Mouse (Mus musculus): ENCODE data around the gene Pck1.

Pck1 gene

DNA sequence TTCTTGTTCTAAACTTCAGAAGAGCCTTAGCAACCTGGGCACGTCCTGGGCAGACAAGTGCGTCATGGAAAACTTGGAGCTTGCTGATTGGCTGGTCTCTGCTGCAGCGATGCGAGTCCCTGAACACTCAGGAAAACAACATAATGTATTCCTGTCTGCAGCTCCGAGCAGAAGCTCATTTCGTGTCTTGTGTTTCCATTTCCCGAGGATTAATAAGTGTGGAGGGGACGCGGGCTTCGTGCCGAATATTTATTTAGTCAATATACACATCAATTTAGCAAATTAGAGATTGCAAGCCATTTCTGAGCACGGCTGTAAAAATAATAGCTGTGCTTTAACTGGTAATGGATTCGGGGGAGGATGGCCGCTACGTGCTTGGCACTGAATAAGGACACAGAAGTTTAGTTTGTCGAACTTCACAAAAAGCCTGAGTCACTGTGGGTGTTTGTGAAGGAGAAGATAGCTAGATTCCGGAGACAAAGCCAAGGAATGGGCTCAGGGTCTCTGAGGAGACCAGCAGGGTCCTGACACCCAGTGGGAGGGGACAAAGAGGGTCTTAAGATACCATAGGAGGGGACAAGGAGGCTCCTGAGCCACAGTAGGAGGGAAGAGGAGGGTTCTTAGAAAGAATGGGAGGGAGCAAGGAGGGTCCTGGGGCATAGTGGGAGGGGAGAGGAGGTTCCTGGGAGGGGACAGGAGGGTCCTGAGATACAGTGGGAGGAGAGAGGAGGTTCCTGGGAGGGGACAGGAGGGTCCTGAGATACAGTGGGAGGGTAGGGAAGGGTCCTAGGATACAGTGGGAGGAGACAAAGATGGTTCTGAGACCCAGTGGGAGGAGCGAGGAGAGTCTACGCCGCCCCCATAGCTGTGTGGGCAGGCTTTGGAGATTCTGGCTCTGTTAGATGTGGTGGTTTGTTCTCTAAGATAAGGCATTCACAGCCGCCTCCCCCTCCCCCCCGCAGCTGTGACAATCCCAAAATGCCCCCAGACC, 21.0 kb downstream of the Pck1 start:
- DNase-seq (ENCODE audit: low spot score) = peak; percentile 16

- no peak for DNase-seq (ENCODE audit: low spot score)
Measured at GRCm38 (mm10) chr2:173174569-173174968, 21.7 kb downstream of the Pck1 start.

- DNase-seq (ENCODE audit: low spot score) = no peak
Measured at GRCm38 (mm10) chr2:173175703-173176102, 22.9 kb downstream of the Pck1 start.

GRCm38 (mm10) chr2:173177481-173177880, 24.6 kb downstream of the Pck1 start:
- DNase-seq (ENCODE audit: low spot score) = peak; percentile 0

DNA sequence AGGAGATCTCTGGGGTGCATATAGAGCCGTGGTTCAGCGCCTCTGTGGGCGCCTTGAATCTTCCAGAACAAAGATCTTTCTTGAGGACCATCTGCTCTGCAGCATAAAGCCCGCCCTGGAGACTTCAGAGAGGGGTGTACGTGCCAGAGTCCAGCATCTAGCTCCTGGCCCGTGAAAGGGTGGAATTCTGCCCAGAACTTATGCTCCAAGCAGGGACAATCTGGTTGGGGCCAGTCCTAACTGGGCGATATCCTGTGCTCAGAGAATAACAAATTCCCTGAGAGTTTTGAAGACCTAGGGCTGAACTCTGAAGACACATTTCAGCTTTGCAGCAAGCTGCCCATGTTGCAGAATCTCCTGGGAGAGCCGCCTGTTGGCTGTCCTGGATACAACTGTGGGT, 25.1 kb downstream of the Pck1 start:
- no peak for DNase-seq (ENCODE audit: low spot score)

- DNase-seq (ENCODE audit: low spot score) = no peak
Measured at GRCm38 (mm10) chr2:173179046-173179445, 26.2 kb downstream of the Pck1 start.

- no peak for DNase-seq (ENCODE audit: low spot score)
Measured at GRCm38 (mm10) chr2:173180026-173180425, 27.2 kb downstream of the Pck1 start.

DNA sequence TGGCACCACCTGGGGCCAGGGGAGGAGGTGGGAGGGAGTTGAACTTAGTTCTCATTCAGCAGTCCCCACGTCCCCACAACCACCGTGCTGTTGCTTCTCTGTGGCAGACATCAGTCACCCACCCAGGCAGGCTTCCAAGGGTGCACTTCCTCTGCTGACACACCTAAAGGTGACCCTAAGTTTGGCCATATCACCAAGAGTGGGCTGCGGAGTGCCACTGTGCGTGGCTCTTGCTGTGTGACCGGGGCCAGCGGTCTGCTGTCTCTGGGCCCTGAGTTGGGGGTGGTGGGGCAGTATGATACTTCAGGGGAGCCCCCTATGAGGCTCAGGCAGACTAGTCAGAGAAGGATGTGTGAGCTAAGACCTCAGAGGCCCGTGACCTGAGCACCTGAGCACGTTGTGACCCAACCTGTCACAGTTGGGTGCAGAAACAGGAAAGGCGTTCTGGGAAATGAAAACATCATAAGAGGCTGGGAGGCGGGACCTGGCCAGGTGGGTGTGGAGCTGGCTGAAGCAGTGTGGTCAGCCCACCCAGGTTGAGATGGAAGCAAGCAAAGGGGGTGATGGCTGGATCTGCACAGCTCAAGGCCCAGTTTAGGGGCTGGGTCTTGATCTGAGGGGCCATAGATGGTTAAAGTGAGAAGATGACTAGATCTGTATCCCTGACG, 28.0 kb downstream of the Pck1 start:
- no peak for DNase-seq (ENCODE audit: low spot score)

DNA sequence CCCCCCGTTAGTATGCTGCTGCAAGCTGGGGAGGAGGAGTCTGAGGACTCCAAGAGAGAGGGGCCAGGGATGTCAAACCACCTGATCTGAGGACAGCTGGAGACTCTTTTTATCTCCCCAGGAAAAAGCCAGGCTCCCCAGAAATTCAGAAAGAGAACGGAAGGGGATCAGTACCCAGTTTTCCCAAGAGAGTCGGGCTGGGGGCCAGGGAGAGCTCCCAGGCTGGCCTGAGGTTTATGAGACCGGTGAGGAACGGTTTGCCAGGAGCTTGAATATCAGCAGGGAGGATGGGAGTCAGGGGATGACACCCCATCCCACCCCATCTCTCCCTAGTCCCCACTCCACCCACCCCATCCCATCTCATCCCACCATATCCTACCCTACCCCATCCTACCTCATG, 28.6 kb downstream of the Pck1 start:
- DNase-seq (ENCODE audit: low spot score) = no peak

GRCm38 (mm10) chr2:173181901-173182300, 29.1 kb downstream of the Pck1 start:
- DNase-seq (ENCODE audit: low spot score) = no peak

GRCm38 (mm10) chr2:173182796-173183195, 29.9 kb downstream of the Pck1 start:
- no peak for DNase-seq (ENCODE audit: low spot score)

DNA sequence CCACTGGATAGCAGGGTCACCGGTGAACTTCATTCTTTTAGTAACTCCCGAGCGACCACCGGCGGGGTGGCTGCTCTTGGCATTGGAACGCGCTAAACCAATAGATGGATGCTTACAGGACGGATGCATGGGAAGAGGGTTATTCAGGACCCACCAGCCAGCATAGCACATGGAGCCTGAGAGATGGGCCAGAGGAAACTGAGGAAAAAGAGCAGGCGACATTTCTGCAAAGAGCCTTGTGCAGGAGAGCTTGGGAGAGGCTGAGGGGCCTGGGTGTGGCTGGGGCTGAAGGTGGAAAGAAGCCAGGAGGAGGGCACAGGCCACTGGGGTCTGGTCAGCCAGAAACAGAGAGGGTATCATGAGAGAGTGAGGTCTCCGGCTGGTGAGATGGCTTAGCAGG, 30.5 kb downstream of the Pck1 start:
- no peak for DNase-seq (ENCODE audit: low spot score)

DNA sequence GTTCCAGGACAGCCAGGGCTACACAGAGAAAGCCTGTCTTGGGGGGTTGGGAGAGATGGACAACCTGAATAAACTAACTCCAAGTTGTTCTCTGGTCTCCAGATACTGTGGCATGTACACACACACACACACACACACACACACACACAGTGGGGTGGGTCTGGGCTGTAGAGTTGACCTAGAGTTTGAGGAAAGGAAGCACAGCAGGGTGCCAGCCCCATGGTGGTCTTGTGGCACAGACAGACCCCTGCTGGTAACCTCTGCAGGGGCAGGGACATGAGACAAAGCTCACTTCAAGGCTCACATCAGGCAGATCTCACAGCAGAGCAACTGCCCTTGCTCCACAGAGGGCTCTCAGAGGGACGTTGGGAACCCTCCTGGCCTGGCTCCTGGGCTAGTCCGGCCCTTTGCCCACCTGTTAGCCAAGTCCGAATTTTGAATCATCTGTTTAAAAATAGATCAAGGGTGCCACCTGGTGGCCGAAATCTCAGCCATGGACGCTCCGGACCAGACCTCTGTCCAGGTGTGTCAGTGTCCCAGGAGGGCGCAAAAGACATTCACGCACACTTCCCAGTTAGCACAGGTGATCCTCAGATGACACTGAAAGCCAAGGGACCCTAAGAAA, 31.1 kb downstream of the Pck1 start:
- DNase-seq (ENCODE audit: low spot score) = no peak

- no peak for DNase-seq (ENCODE audit: low spot score)
Measured at GRCm38 (mm10) chr2:173184475-173185080, 31.7 kb downstream of the Pck1 start.

- DNase-seq (ENCODE audit: low spot score) = no peak
Measured at GRCm38 (mm10) chr2:173185282-173185681, 32.4 kb downstream of the Pck1 start.

DNA sequence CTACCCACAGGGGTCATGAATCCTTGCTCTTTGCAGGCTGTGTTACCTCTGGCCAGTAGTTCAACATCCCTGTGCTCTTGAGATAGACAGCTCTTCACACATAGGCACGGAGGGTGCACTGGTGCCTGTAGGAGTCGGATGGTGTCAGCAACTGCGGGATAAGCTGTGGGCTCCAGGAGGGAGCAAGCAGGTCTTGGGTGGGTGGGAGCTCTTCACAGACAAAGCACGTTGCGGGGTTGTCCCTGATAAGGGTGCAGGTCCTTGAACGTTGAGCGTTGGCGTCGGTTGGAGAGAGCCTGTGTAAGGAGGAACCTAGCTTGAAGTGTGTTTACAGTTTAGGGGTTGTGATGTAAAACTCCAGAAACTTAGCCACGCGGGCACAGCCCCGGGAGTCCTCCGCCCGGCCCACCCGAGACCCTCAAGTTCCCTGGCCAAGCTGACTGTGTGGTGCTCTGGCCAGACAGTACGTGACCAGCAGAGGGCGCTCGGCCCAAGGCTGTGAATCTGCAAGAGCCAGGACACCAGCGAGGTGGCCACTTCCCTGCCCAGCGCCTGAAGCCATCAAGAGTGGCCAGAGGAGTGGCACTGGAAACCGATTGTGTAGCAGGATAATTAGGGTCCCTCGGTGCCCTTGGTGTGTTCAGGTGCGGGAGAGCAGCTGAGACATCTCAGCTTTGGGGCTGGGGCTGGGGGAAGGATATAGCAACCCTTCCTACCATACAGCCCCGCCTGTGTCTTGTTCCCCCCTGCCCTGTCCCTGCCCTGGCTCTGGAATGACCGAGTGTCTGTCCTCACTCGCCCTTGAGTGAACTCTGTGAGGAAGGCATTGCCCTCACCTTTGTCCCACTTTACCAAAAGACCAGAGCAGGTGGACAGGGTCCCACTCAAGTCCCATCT, 33.4 kb downstream of the Pck1 start:
- DNase-seq (ENCODE audit: low spot score) = peak; percentile 83

GRCm38 (mm10) chr2:173187182-173187855, 34.5 kb downstream of the Pck1 start:
- no peak for DNase-seq (ENCODE audit: low spot score)

DNA sequence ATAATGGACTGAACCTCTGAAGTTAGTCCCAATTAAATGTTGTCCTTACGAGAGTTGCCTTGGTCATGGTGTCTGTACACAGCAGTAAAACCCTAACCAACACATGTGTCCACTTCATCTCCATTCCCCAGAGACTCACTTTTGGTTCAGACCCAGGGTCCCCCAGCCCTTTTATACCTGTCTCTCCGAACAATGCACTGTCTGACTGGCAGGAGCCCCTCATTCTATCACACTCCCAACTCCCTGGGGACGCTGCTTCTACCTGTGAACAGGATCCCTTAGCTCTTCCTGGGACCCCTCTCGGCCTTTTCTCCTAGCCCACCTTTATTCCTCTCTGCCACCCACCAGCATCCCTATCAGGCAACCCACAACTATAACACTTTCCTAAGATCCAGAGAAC, 41.9 kb downstream of the Pck1 start:
- DNase-seq (ENCODE audit: low spot score) = no peak

DNA sequence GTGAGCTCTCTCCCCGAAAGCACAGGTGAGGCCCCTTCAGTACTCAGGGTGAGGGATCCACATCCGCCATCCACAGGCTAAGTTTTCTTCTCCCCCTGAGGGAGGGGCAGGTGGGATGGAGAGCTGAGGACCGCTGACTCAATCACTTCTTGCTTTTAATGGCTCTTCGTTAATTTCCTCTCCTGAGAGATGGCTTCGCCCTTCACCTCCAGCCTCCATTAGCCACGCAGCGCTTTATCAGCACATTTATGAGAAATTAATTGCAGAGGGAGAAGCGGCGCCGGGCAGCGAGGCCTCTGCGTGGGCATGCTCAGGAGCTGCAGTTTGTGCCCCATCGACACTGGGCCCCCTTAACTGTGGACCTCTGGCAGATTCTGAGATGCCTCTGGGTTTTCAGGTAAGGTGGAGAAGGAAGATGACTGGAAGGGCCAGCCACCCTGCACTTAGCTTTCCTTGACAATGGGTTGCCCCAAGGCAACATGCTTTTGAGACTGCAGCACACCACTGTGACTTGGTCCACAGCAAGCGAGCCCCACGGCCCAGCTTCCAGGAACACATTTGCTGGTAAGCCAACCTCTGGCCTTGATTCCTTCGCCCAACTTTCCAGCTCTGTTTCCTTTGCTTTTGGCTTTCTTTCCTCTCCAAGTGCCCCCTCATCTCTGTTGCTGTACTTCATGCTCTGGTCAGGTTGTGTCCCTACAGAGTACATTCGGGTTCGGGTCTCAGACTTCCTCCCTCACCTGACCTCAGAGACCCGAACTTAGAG, 50.3 kb downstream of the Pck1 start:
- DNase-seq (ENCODE audit: low spot score) = no peak

- no peak for DNase-seq (ENCODE audit: low spot score)
Measured at GRCm38 (mm10) chr2:173203726-173204125, 50.9 kb downstream of the Pck1 start.
